Comparison of ENCODE assay signal across 9 mouse cellular contexts in genomic region chr4:117136034-117136433, GRCm38 (mm10). TPM values are rescaled to one million over a fixed set of nuclear protein-coding genes. Genes with fewer than 3 reads are reported as not detected.
DNase-seq lines count a peak whose midpoint lies in the region; ATAC-seq and TF ChIP-seq lines count a peak whose summit lies in the region.
"Had no signal": no experiment of that assay in that cellular context is flagged by ENCODE, and none has a peak within 500 bp of the region (broad histone marks: within the 10 kb centered on the region; RNA-seq: fewer than 3 reads in every experiment).

No protein-coding gene starts in this region.

- peaks cover 27% of the 10 kb centered on the region for H3K4me1 ChIP-seq in midbrain, embryonic 11.5 days (ENCODE audit: control insufficient read depth, insufficient read depth, low read length)
- peaks cover 18% of the 10 kb centered on the region; the same call in 1 of the 2 replicates for H3K4me1 ChIP-seq in midbrain, embryonic 16.5 days (ENCODE audit: control insufficient read depth, insufficient read depth, low read length)
- H3K4me1 ChIP-seq in intestine, embryonic 15.5 days (replicated peaks), result peaks cover 20% of the 10 kb centered on the region
- peaks cover 30% of the 10 kb centered on the region for H3K4me1 ChIP-seq in liver, postnatal 0 days (ENCODE audit: insufficient read depth)
- peaks cover 62% of the 10 kb centered on the region for H3K4me1 ChIP-seq in forebrain, embryonic 10.5 days
- H3K4me1 ChIP-seq in midbrain, embryonic 14.5 days (ENCODE audit: control insufficient read depth, insufficient read depth, low read length), result peaks cover 18% of the 10 kb centered on the region

- no peak overlapping the region for H3K9ac ChIP-seq in midbrain, embryonic 11.5 days (ENCODE audit: low read length)
- no peak overlapping the region for H3K9ac ChIP-seq in midbrain, embryonic 16.5 days (ENCODE audit: low read depth, low read length)
- H3K9ac ChIP-seq in intestine, embryonic 15.5 days, result no peak overlapping the region
- peak overlapping the region; percentile 26 for H3K9ac ChIP-seq in liver, postnatal 0 days (replicated peaks)
- no peak overlapping the region for H3K9ac ChIP-seq in midbrain, embryonic 14.5 days (replicated peaks; ENCODE audit: low read length)
- H3K9ac ChIP-seq: limb, embryonic 15.5 days had no signal

- TF ChIP-seq EP300 in liver, postnatal 0 days (IDR thresholded peaks at IDR 0.05; ENCODE audit: low read depth), result peak; percentile 92

- peak; percentile 79 for DNase-seq in midbrain, embryonic 11.5 days (ENCODE audit: low spot score, missing footprints)
- DNase-seq in liver, postnatal 0 days, result peak; percentile 78
- no peak for DNase-seq in ovary, postnatal 14 days (ENCODE audit: low spot score)
- DNase-seq in forebrain, embryonic 10.5 days (ENCODE audit: extremely low spot score, low spot score), result no peak
- no peak for DNase-seq in spleen, postnatal 4 days (ENCODE audit: low spot score in 2 of 2)
- DNase-seq in midbrain, embryonic 14.5 days, result no peak

- no peaks in the 10 kb centered on the region for H3K9me3 ChIP-seq in midbrain, embryonic 11.5 days (ENCODE audit: control insufficient read depth, low read length)
- H3K9me3 ChIP-seq in midbrain, embryonic 16.5 days (replicated peaks; ENCODE audit: control insufficient read depth, low read length, poor library complexity, severe bottlenecking), result no peaks in the 10 kb centered on the region
- H3K9me3 ChIP-seq in intestine, embryonic 15.5 days, result no peaks in the 10 kb centered on the region
- H3K9me3 ChIP-seq in liver, postnatal 0 days (ENCODE audit: low read length), result no peaks in the 10 kb centered on the region
- no peaks in the 10 kb centered on the region for H3K9me3 ChIP-seq in forebrain, embryonic 10.5 days
- no peaks in the 10 kb centered on the region for H3K9me3 ChIP-seq in midbrain, embryonic 14.5 days (ENCODE audit: control insufficient read depth, low read length)
- H3K9me3 ChIP-seq: limb, embryonic 15.5 days had no signal

- no peak overlapping the region for H3K27ac ChIP-seq in midbrain, embryonic 11.5 days (ENCODE audit: low read depth, low read length)
- H3K27ac ChIP-seq in midbrain, embryonic 16.5 days (ENCODE audit: low read length), result no peak overlapping the region
- H3K27ac ChIP-seq in intestine, embryonic 15.5 days, result peak overlapping the region; percentile 77
- H3K27ac ChIP-seq in liver, postnatal 0 days (ENCODE audit: low read depth), result peak overlapping the region; percentile 85
- no peak overlapping the region for H3K27ac ChIP-seq in forebrain, embryonic 10.5 days
- no peak overlapping the region for H3K27ac ChIP-seq in midbrain, embryonic 14.5 days (replicated peaks; ENCODE audit: low read depth, low read length)
- H3K27ac ChIP-seq: limb, embryonic 15.5 days had no signal

- no peak for ATAC-seq in midbrain, embryonic 11.5 days (ENCODE audit: low FRiP score)
- no peak for ATAC-seq in midbrain, embryonic 16.5 days
- peak; percentile 80 for ATAC-seq in intestine, embryonic 15.5 days
- ATAC-seq in liver, postnatal 0 days, result peak; percentile 88
- ATAC-seq in midbrain, embryonic 14.5 days (ENCODE audit: low FRiP score, low TSS enrichment), result no peak

- WGBS in midbrain, embryonic 11.5 days, result 22% methylated on average over 8 of the region's 8 CpGs
- 28% methylated on average over 8 of the region's 8 CpGs for WGBS in midbrain, embryonic 16.5 days
- WGBS in intestine, embryonic 15.5 days, result 30% methylated on average over 8 of the region's 8 CpGs
- WGBS in liver, postnatal 0 days (ENCODE audit: insufficient replicate concordance), result 17% methylated on average over 8 of the region's 8 CpGs
- WGBS in forebrain, embryonic 10.5 days, result 32% methylated on average over 8 of the region's 8 CpGs
- WGBS in midbrain, embryonic 14.5 days, result 19% methylated on average over 8 of the region's 8 CpGs

- no peaks in the 10 kb centered on the region for H3K36me3 ChIP-seq in midbrain, embryonic 11.5 days (ENCODE audit: control insufficient read depth, insufficient read depth, low read length)
- no peaks in the 10 kb centered on the region for H3K36me3 ChIP-seq in midbrain, embryonic 16.5 days (ENCODE audit: control insufficient read depth, insufficient read depth, low read length)
- no peaks in the 10 kb centered on the region for H3K36me3 ChIP-seq in intestine, embryonic 15.5 days
- H3K36me3 ChIP-seq in liver, postnatal 0 days (replicated peaks; ENCODE audit: insufficient read depth, low read length), result peaks cover 6% of the 10 kb centered on the region; the same call in 1 of the 2 replicates
- no peaks in the 10 kb centered on the region for H3K36me3 ChIP-seq in forebrain, embryonic 10.5 days (replicated peaks)
- no peaks in the 10 kb centered on the region for H3K36me3 ChIP-seq in midbrain, embryonic 14.5 days (ENCODE audit: control insufficient read depth, insufficient read depth, low read length)

- no peak overlapping the region for H3K4me2 ChIP-seq in midbrain, embryonic 11.5 days
- no peak overlapping the region for H3K4me2 ChIP-seq in midbrain, embryonic 16.5 days (ENCODE audit: low read length)
- no peak overlapping the region; the same call in 1 of the 2 replicates for H3K4me2 ChIP-seq in intestine, embryonic 15.5 days (replicated peaks)
- peak overlapping the region; percentile 33 for H3K4me2 ChIP-seq in liver, postnatal 0 days (ENCODE audit: low read depth, low read length)
- no peak overlapping the region for H3K4me2 ChIP-seq in midbrain, embryonic 14.5 days (ENCODE audit: low read length)
- H3K4me2 ChIP-seq: limb, embryonic 15.5 days had no signal

- TF ChIP-seq CTCF in liver, postnatal 0 days (IDR thresholded peaks at IDR 0.05; ENCODE audit: low read depth), result no peak

- no peaks in the 10 kb centered on the region; the same call in 1 of the 2 replicates for H3K27me3 ChIP-seq in midbrain, embryonic 11.5 days (ENCODE audit: control insufficient read depth, insufficient read depth, low read length)
- no peaks in the 10 kb centered on the region for H3K27me3 ChIP-seq in midbrain, embryonic 16.5 days (ENCODE audit: control insufficient read depth, insufficient read depth, low read depth, low read length)
- peaks cover 10% of the 10 kb centered on the region; the same call in 1 of the 2 replicates for H3K27me3 ChIP-seq in intestine, embryonic 15.5 days (replicated peaks)
- H3K27me3 ChIP-seq in liver, postnatal 0 days (ENCODE audit: insufficient read depth, low read length), result peaks cover 17% of the 10 kb centered on the region
- H3K27me3 ChIP-seq in forebrain, embryonic 10.5 days (ENCODE audit: poor library complexity, severe bottlenecking), result peaks cover 36% of the 10 kb centered on the region
- no peaks in the 10 kb centered on the region for H3K27me3 ChIP-seq in midbrain, embryonic 14.5 days (ENCODE audit: control insufficient read depth, insufficient read depth, low read length)

- H3K4me3 ChIP-seq in midbrain, embryonic 11.5 days (ENCODE audit: low read depth, low read length), result no peak overlapping the region
- H3K4me3 ChIP-seq in midbrain, embryonic 16.5 days (ENCODE audit: low read depth, low read length), result no peak overlapping the region
- no peak overlapping the region for H3K4me3 ChIP-seq in intestine, embryonic 15.5 days (replicated peaks)
- no peak overlapping the region for H3K4me3 ChIP-seq in liver, postnatal 0 days (ENCODE audit: low read depth, low read length)
- no peak overlapping the region for H3K4me3 ChIP-seq in forebrain, embryonic 10.5 days
- no peak overlapping the region for H3K4me3 ChIP-seq in midbrain, embryonic 14.5 days (replicated peaks; ENCODE audit: low read depth, low read length)
- H3K4me3 ChIP-seq: limb, embryonic 15.5 days had no signal

RNA-seq across cellular contexts. Expression of gene Plk3, which starts 2.3 kb away (rescaled TPM):
- polyA plus RNA-seq in midbrain, embryonic 11.5 days (2014; fragmentation: Nextera tagmentation; extraction: Ambion mirVana), result 28.0 and 32.8 TPM in 2 replicates
- polyA plus RNA-seq in midbrain, embryonic 16.5 days (2015; fragmentation: Nextera tagmentation; extraction: Ambion mirVana), result 18.7 TPM in 2 replicates
- polyA plus RNA-seq in intestine, embryonic 15.5 days (2015; fragmentation: Nextera tagmentation; extraction: Ambion mirVana), result 3.6 and 3.7 TPM in 2 replicates
- 4.8 TPM in 2 replicates for polyA plus RNA-seq in liver, postnatal 0 days (2015; fragmentation: Nextera tagmentation; extraction: Ambion mirVana)
- 12.8 and 14.0 TPM in 2 replicates for polyA plus RNA-seq in forebrain, embryonic 10.5 days (2016; fragmentation: Nextera tagmentation; extraction: Ambion mirVana)
- polyA plus RNA-seq in midbrain, embryonic 14.5 days (2014; fragmentation: Nextera tagmentation; extraction: Ambion mirVana), result 15.7 and 17.5 TPM in 2 replicates

RNA-seq across cellular contexts. Expression of gene Tctex1d4, which starts 9.4 kb away (rescaled TPM):
- polyA plus RNA-seq in midbrain, embryonic 11.5 days (2014; fragmentation: Nextera tagmentation; extraction: Ambion mirVana), result not detected in 2 replicates
- 0.46 and 1.1 TPM in 2 replicates for polyA plus RNA-seq in midbrain, embryonic 16.5 days (2015; fragmentation: Nextera tagmentation; extraction: Ambion mirVana)
- polyA plus RNA-seq in intestine, embryonic 15.5 days (2015; fragmentation: Nextera tagmentation; extraction: Ambion mirVana), result not detected in 2 replicates
- 0.33 TPM in 1 of 2 replicates, not detected in the other for polyA plus RNA-seq in liver, postnatal 0 days (2015; fragmentation: Nextera tagmentation; extraction: Ambion mirVana)
- not detected in 2 replicates for polyA plus RNA-seq in forebrain, embryonic 10.5 days (2016; fragmentation: Nextera tagmentation; extraction: Ambion mirVana)
- not detected in 2 replicates for polyA plus RNA-seq in midbrain, embryonic 14.5 days (2014; fragmentation: Nextera tagmentation; extraction: Ambion mirVana)
- polyA plus RNA-seq: limb, embryonic 15.5 days had no signal

RNA-seq across cellular contexts. Expression of gene Btbd19, which starts 10.5 kb away (rescaled TPM):
- 2.7 and 3.8 TPM in 2 replicates for polyA plus RNA-seq in midbrain, embryonic 11.5 days (2014; fragmentation: Nextera tagmentation; extraction: Ambion mirVana)
- polyA plus RNA-seq in midbrain, embryonic 16.5 days (2015; fragmentation: Nextera tagmentation; extraction: Ambion mirVana), result 3.9 and 4.0 TPM in 2 replicates
- polyA plus RNA-seq in intestine, embryonic 15.5 days (2015; fragmentation: Nextera tagmentation; extraction: Ambion mirVana), result 6.0 and 7.6 TPM in 2 replicates
- polyA plus RNA-seq in liver, postnatal 0 days (2015; fragmentation: Nextera tagmentation; extraction: Ambion mirVana), result 2.3 and 2.5 TPM in 2 replicates
- polyA plus RNA-seq in forebrain, embryonic 10.5 days (2016; fragmentation: Nextera tagmentation; extraction: Ambion mirVana), result 4.9 and 5.3 TPM in 2 replicates
- 3.2 and 3.4 TPM in 2 replicates for polyA plus RNA-seq in midbrain, embryonic 14.5 days (2014; fragmentation: Nextera tagmentation; extraction: Ambion mirVana)

RNA-seq across cellular contexts. Expression of gene Rps8, which starts 20.0 kb away (rescaled TPM):
- 780 and 794 TPM in 2 replicates for polyA plus RNA-seq in midbrain, embryonic 11.5 days (2014; fragmentation: Nextera tagmentation; extraction: Ambion mirVana)
- polyA plus RNA-seq in midbrain, embryonic 16.5 days (2015; fragmentation: Nextera tagmentation; extraction: Ambion mirVana), result 381 and 382 TPM in 2 replicates
- 1,027 and 1,033 TPM in 2 replicates for polyA plus RNA-seq in intestine, embryonic 15.5 days (2015; fragmentation: Nextera tagmentation; extraction: Ambion mirVana)
- polyA plus RNA-seq in liver, postnatal 0 days (2015; fragmentation: Nextera tagmentation; extraction: Ambion mirVana), result 543 and 557 TPM in 2 replicates
- polyA plus RNA-seq in forebrain, embryonic 10.5 days (2016; fragmentation: Nextera tagmentation; extraction: Ambion mirVana), result 878 and 901 TPM in 2 replicates
- polyA plus RNA-seq in midbrain, embryonic 14.5 days (2014; fragmentation: Nextera tagmentation; extraction: Ambion mirVana), result 599 and 678 TPM in 2 replicates

RNA-seq across cellular contexts. Expression of gene Ptch2, which starts 40.2 kb away (rescaled TPM):
- 3.6 and 5.0 TPM in 2 replicates for polyA plus RNA-seq in midbrain, embryonic 11.5 days (2014; fragmentation: Nextera tagmentation; extraction: Ambion mirVana)
- 7.4 and 9.5 TPM in 2 replicates for polyA plus RNA-seq in midbrain, embryonic 16.5 days (2015; fragmentation: Nextera tagmentation; extraction: Ambion mirVana)
- 5.6 and 5.9 TPM in 2 replicates for polyA plus RNA-seq in intestine, embryonic 15.5 days (2015; fragmentation: Nextera tagmentation; extraction: Ambion mirVana)
- 0.43 and 0.52 TPM in 2 replicates for polyA plus RNA-seq in liver, postnatal 0 days (2015; fragmentation: Nextera tagmentation; extraction: Ambion mirVana)
- polyA plus RNA-seq in forebrain, embryonic 10.5 days (2016; fragmentation: Nextera tagmentation; extraction: Ambion mirVana), result 7.3 TPM in 2 replicates
- polyA plus RNA-seq in midbrain, embryonic 14.5 days (2014; fragmentation: Nextera tagmentation; extraction: Ambion mirVana), result 4.0 and 4.5 TPM in 2 replicates

Comparison
In these comparisons a context has a peak if more than half of its experiments do, and no peak if none do; other contexts are left out.
1. DNase-seq: peak in midbrain, embryonic 11.5 days (single experiment) and liver, postnatal 0 days (single experiment); none in ovary, postnatal 14 days (single experiment), forebrain, embryonic 10.5 days (single experiment), spleen, postnatal 4 days (0 of 2) and midbrain, embryonic 14.5 days (single experiment).
2. ATAC-seq: peak in intestine, embryonic 15.5 days (single experiment) and liver, postnatal 0 days (single experiment); none in midbrain, embryonic 11.5 days (single experiment), midbrain, embryonic 16.5 days (single experiment) and midbrain, embryonic 14.5 days (single experiment).
3. H3K27ac ChIP-seq: peak in intestine, embryonic 15.5 days (single experiment) and liver, postnatal 0 days (single experiment); none in midbrain, embryonic 11.5 days (single experiment), midbrain, embryonic 16.5 days (single experiment), forebrain, embryonic 10.5 days (single experiment) and midbrain, embryonic 14.5 days (single experiment).